Mouse (Mus musculus): ENCODE results near the gene Ccnd3. TPM values are rescaled to one million over a fixed set of nuclear protein-coding genes. Genes with fewer than 3 reads are reported as not detected.
A peak's percentile ranks its signal among the peaks of the same experiment; 100 is the strongest.

Gene Ccnd3
- total and polyA plus RNA-seq, 3 experiments: 143 to 568 TPM; not detected in 1

- TF ChIP-seq MYB (IDR thresholded peaks at IDR 0.05; ENCODE audit: low read depth, low read length) (no peak), RAD21 (IDR thresholded peaks at IDR 0.05; ENCODE audit: low read depth, low read length) (peak; percentile 94), ZC3H11A (IDR thresholded peaks at IDR 0.05; ENCODE audit: low read depth, low read length) (peak; percentile 95), POLR2AphosphoS5 (IDR thresholded peaks at IDR 0.05; ENCODE audit: borderline replicate concordance, low read depth, low read length) (no peak), CTCF (IDR thresholded peaks at IDR 0.05 in 2 of 3, conservative IDR thresholded peaks at IDR 0.05 in 1 of 3; ENCODE audit: control insufficient read depth in 1 of 3, insufficient read depth in 1 of 3, low read depth in 2 of 3, low read length in 3 of 3, poor library complexity in 1 of 3, severe bottlenecking in 1 of 3) (peak; percentile 73 to 100 (median 95)), ZMIZ1 (IDR thresholded peaks at IDR 0.05; ENCODE audit: low read depth, low read length) (no peak), GABPA (IDR thresholded peaks at IDR 0.05; ENCODE audit: low read depth, low read length) (no peak), SIN3A (IDR thresholded peaks at IDR 0.05; ENCODE audit: low read length) (peak; percentile 92), EP300 (IDR thresholded peaks at IDR 0.05; ENCODE audit: low read depth in 1 of 2, low read length in 2 of 2) (peak in 1 of 2 experiments; percentile 57; a peak in 2 of 4 replicates), MAX (IDR thresholded peaks at IDR 0.05; ENCODE audit: low read length) (peak; percentile 65)
Measured at GRCm38 (mm10) chr17:47511111-47512020, 6.5 kb downstream of the Ccnd3 start (continued).

- DNase-seq (ENCODE audit: low read depth, low spot score): no peak
- Histone ChIP-seq H3K4me3 (ENCODE audit: control insufficient read depth in 1 of 2, insufficient read depth in 1 of 2, low read depth in 2 of 2, low read length in 2 of 2) (no peak overlapping the region), H3K27ac (ENCODE audit: control insufficient read depth, low read depth, low read length) (no peak overlapping the region), H3K79me2 (ENCODE audit: control insufficient read depth, insufficient read depth, low read length, poor library complexity) (no peaks in the 10 kb centered on the region; the same call in 1 of the 2 replicates), H3K27me3 (ENCODE audit: control insufficient read depth in 1 of 2, insufficient read depth in 2 of 2, low read length in 2 of 2) (no peaks in the 10 kb centered on the region), H3K9me3 (replicated peaks; ENCODE audit: insufficient read depth, low read length) (no peaks in the 10 kb centered on the region), H3K9ac (ENCODE audit: control insufficient read depth, low read depth, low read length, poor library complexity, severe bottlenecking) (no peak overlapping the region), H3K36me3 (ENCODE audit: control insufficient read depth in 1 of 2, insufficient read depth in 2 of 2, low read length in 2 of 2) (peaks cover 0 to 20% of the 10 kb centered on the region in 2 experiments; a peak in 2 of 4 replicates), H3K4me1 (ENCODE audit: control insufficient read depth in 1 of 2, insufficient read depth in 2 of 2, low read length in 2 of 2) (peaks cover 3 to 32% of the 10 kb centered on the region in 2 experiments)
- no peak for TF ChIP-seq MXI1 (IDR thresholded peaks at IDR 0.05; ENCODE audit: low read depth, low read length)
- no peak for TF ChIP-seq CHD2 (IDR thresholded peaks at IDR 0.05; ENCODE audit: low read length)
- no peak for TF ChIP-seq CTCF (IDR thresholded peaks at IDR 0.05 in 2 of 3, conservative IDR thresholded peaks at IDR 0.05 in 1 of 3; ENCODE audit: control insufficient read depth in 1 of 3, insufficient read depth in 1 of 3, low read depth in 2 of 3, low read length in 3 of 3, poor library complexity in 1 of 3, severe bottlenecking in 1 of 3)
- no peak for TF ChIP-seq UBTF (IDR thresholded peaks at IDR 0.05; ENCODE audit: borderline replicate concordance, insufficient read depth, low read depth, low read length)
- no peak for TF ChIP-seq ZKSCAN1 (IDR thresholded peaks at IDR 0.05; ENCODE audit: low read depth, low read length)
- TF ChIP-seq TCF12 (IDR thresholded peaks at IDR 0.05; ENCODE audit: low read depth, low read length): no peak
Measured at GRCm38 (mm10) chr17:47512956-47513775, 8.3 kb downstream of the Ccnd3 start.

Data from MEL (cell line).